Mouse (Mus musculus): ENCODE measurements around the gene Usp40. TPM values are rescaled to one million over a fixed set of nuclear protein-coding genes. Genes with fewer than 3 reads are reported as not detected.
"Not testable (repeated sequence)": the region's sequence is repeated elsewhere in the genome, so short reads cannot be mapped to it uniquely, and the experiment has no call there.

Usp40 gene
- polyA plus RNA-seq (2014; fragmentation: Nextera tagmentation; extraction: Ambion mirVana), result 25.8 and 31.2 TPM in 2 replicates

- H3K4me2 ChIP-seq (replicated peaks; ENCODE audit: low read depth, low read length), result peak within 1 kb of the TSS; percentile 80
- ATAC-seq (ENCODE audit: low FRiP score), result peak; percentile 94
- no peaks in the 10 kb centered on the region for H3K4me1 ChIP-seq (replicated peaks; ENCODE audit: control insufficient read depth, insufficient read depth, low read length)
- H3K27ac ChIP-seq (ENCODE audit: low read depth, low read length), result peak within 1 kb of the TSS; percentile 84
- H3K9me3 ChIP-seq (ENCODE audit: control insufficient read depth, low read length), result no peaks in the 10 kb centered on the region
- H3K4me3 ChIP-seq (ENCODE audit: low read depth, low read length), result peak within 1 kb of the TSS; percentile 56
- under 1% methylated on average over 45 of the region's 45 CpGs for whole genome bisulfite sequencing
- H3K9ac ChIP-seq (ENCODE audit: low read depth, low read length), result peak within 1 kb of the TSS; percentile 78
- DNase-seq (ENCODE audit: low spot score), result peak; percentile 85
- H3K27me3 ChIP-seq (ENCODE audit: control insufficient read depth, insufficient read depth, low read length), result no peaks in the 10 kb centered on the region
- H3K36me3 ChIP-seq (ENCODE audit: control insufficient read depth, insufficient read depth, low read length), result no peaks in the 10 kb centered on the region
Measured at GRCm38 (mm10) chr1:88008211-88008697, at the start of gene Usp40. Usp40 (minus strand) TSS chr1:88008551.

- no peak for ATAC-seq (ENCODE audit: low FRiP score)
- Histone ChIP-seq H3K36me3 (ENCODE audit: control insufficient read depth, insufficient read depth, low read length) (no peaks in the 10 kb centered on the region), H3K9ac (ENCODE audit: low read depth, low read length) (no peak within 1 kb of the TSS), H3K9me3 (ENCODE audit: control insufficient read depth, low read length) (no peaks in the 10 kb centered on the region), H3K4me1 (replicated peaks; ENCODE audit: control insufficient read depth, insufficient read depth, low read length) (no peaks in the 10 kb centered on the region), H3K4me2 (replicated peaks; ENCODE audit: low read depth, low read length) (no peak within 1 kb of the TSS), H3K27me3 (ENCODE audit: control insufficient read depth, insufficient read depth, low read length) (no peaks in the 10 kb centered on the region), H3K4me3 (ENCODE audit: low read depth, low read length) (no peak within 1 kb of the TSS), H3K27ac (ENCODE audit: low read depth, low read length) (no peak within 1 kb of the TSS)
- no peak for DNase-seq (ENCODE audit: low spot score)
- WGBS, result 85% methylated on average over 1 of the region's 1 CpGs
Measured at GRCm38 (mm10) chr1:88055088-88055487, 46.7 kb upstream of the Usp40 start, which contains the start of gene Ugt1a10. Ugt1a10 (plus strand) TSS chr1:88055388.

DNA sequence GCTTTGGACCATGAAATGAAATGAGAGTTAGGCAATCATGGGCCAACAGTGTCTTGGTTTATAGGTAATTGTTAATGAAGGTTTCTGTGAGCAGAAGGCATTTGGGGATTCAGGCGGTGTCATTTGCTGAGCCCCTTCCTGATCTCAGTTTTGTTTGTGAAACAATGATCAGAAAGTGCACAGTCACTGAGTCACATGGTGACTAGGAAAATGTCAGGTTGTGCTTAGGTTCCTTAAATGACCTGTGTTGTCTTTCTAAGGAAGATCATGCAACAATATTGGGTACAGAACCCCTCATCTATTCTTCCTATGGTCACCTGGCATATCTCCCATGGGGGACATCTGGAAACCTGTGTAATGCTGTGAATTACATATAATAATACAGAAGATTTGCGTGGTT lies 39.1 kb upstream of the Usp40 start:
- WGBS, result 73% methylated on average over 2 of the region's 2 CpGs
- H3K27me3 ChIP-seq (ENCODE audit: control insufficient read depth, insufficient read depth, low read length); DNase-seq (ENCODE audit: low spot score): not testable (repeated sequence)

GRCm38 (mm10) chr1:88044832-88045437 lies 36.6 kb upstream of the Usp40 start:
- not testable (repeated sequence) for H3K4me3 ChIP-seq (ENCODE audit: low read depth, low read length); DNase-seq (ENCODE audit: low spot score); H3K27me3 ChIP-seq (ENCODE audit: control insufficient read depth, insufficient read depth, low read length); H3K4me2 ChIP-seq (replicated peaks; ENCODE audit: low read depth, low read length); H3K36me3 ChIP-seq (ENCODE audit: control insufficient read depth, insufficient read depth, low read length); H3K4me1 ChIP-seq (replicated peaks; ENCODE audit: control insufficient read depth, insufficient read depth, low read length); H3K9ac ChIP-seq (ENCODE audit: low read depth, low read length); H3K27ac ChIP-seq (ENCODE audit: low read depth, low read length); H3K9me3 ChIP-seq (ENCODE audit: control insufficient read depth, low read length); ATAC-seq (ENCODE audit: low FRiP score)
- 83% methylated on average over 3 of the region's 5 CpGs for WGBS

More for the DNA sequence above, 39.1 kb upstream of the Usp40 start:
- H3K4me1 ChIP-seq (replicated peaks; ENCODE audit: control insufficient read depth, insufficient read depth, low read length); H3K4me3 ChIP-seq (ENCODE audit: low read depth, low read length); H3K36me3 ChIP-seq (ENCODE audit: control insufficient read depth, insufficient read depth, low read length); H3K9me3 ChIP-seq (ENCODE audit: control insufficient read depth, low read length); H3K4me2 ChIP-seq (replicated peaks; ENCODE audit: low read depth, low read length); H3K27ac ChIP-seq (ENCODE audit: low read depth, low read length); H3K9ac ChIP-seq (ENCODE audit: low read depth, low read length); ATAC-seq (ENCODE audit: low FRiP score): not testable (repeated sequence)

- H3K36me3 ChIP-seq (ENCODE audit: control insufficient read depth, insufficient read depth, low read length); ATAC-seq (ENCODE audit: low FRiP score); DNase-seq (ENCODE audit: low spot score); H3K27ac ChIP-seq (ENCODE audit: low read depth, low read length); H3K4me3 ChIP-seq (ENCODE audit: low read depth, low read length); H3K4me1 ChIP-seq (replicated peaks; ENCODE audit: control insufficient read depth, insufficient read depth, low read length); H3K9me3 ChIP-seq (ENCODE audit: control insufficient read depth, low read length); H3K4me2 ChIP-seq (replicated peaks; ENCODE audit: low read depth, low read length); H3K9ac ChIP-seq (ENCODE audit: low read depth, low read length); H3K27me3 ChIP-seq (ENCODE audit: control insufficient read depth, insufficient read depth, low read length): not testable (repeated sequence)
- WGBS, result 89% methylated on average over 1 of the region's 2 CpGs
Measured at GRCm38 (mm10) chr1:88043044-88043443, 34.7 kb upstream of the Usp40 start.

DNA sequence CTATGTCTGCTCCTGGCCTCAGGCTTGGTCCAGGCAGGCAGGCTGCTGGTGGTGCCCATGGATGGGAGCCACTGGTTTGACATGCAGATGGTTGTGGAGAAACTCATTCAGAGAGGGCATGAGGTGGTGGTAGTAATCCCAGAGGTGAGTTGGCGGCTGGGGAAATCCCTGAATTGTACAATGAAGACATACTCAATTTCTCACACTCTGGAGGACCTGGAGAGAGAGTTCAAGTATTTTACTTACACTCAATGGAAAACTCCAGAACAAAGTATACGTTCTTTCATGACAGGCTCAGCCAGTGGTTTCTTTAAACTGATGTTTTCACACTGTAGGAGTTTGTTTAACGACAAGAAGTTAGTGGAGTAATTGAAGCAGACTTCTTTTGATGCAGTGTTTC lies 16.9 kb upstream of the Usp40 start:
- H3K4me1 ChIP-seq (replicated peaks; ENCODE audit: control insufficient read depth, insufficient read depth, low read length); ATAC-seq (ENCODE audit: low FRiP score); DNase-seq (ENCODE audit: low spot score); H3K27ac ChIP-seq (ENCODE audit: low read depth, low read length); H3K9ac ChIP-seq (ENCODE audit: low read depth, low read length); H3K4me3 ChIP-seq (ENCODE audit: low read depth, low read length); H3K27me3 ChIP-seq (ENCODE audit: control insufficient read depth, insufficient read depth, low read length); H3K36me3 ChIP-seq (ENCODE audit: control insufficient read depth, insufficient read depth, low read length); H3K4me2 ChIP-seq (replicated peaks; ENCODE audit: low read depth, low read length); H3K9me3 ChIP-seq (ENCODE audit: control insufficient read depth, low read length): not testable (repeated sequence)
- 82% methylated on average over 3 of the region's 3 CpGs for WGBS

DNA sequence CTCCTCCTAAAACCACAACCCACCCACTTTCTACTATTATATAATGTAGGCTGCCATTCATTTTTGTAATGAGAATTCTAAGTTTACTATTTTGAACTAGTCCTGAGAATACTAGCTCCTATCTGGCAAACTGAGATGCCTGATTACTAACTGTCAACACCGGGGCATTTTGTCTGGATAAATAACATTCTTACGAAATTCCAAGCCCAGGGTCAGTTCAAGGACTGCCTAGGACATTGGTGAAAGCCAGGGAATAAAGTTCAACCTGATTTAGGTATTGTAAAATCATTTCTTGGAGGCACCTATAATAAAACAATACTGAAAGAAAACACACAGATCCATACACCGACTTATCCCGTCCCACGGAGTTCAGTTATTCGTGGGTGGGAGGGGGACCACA lies 7.0 kb upstream of the Usp40 start:
- Histone ChIP-seq H3K9me3 (ENCODE audit: control insufficient read depth, low read length) (no peaks in the 10 kb centered on the region), H3K4me1 (replicated peaks; ENCODE audit: control insufficient read depth, insufficient read depth, low read length) (no peaks in the 10 kb centered on the region), H3K4me3 (ENCODE audit: low read depth, low read length) (no peak overlapping the region), H3K36me3 (ENCODE audit: control insufficient read depth, insufficient read depth, low read length) (no peaks in the 10 kb centered on the region), H3K27ac (ENCODE audit: low read depth, low read length) (no peak overlapping the region), H3K9ac (ENCODE audit: low read depth, low read length) (no peak overlapping the region), H3K4me2 (replicated peaks; ENCODE audit: low read depth, low read length) (no peak overlapping the region), H3K27me3 (ENCODE audit: control insufficient read depth, insufficient read depth, low read length) (no peaks in the 10 kb centered on the region)
- ATAC-seq (ENCODE audit: low FRiP score), result no peak
- DNase-seq (ENCODE audit: low spot score), result no peak
- WGBS, result 85% methylated on average over 6 of the region's 6 CpGs

GRCm38 (mm10) chr1:88014671-88015070 lies 6.3 kb upstream of the Usp40 start:
- Histone ChIP-seq H3K9me3 (ENCODE audit: control insufficient read depth, low read length) (no peaks in the 10 kb centered on the region), H3K9ac (ENCODE audit: low read depth, low read length) (no peak overlapping the region), H3K4me3 (ENCODE audit: low read depth, low read length) (no peak overlapping the region), H3K4me2 (replicated peaks; ENCODE audit: low read depth, low read length) (no peak overlapping the region), H3K27me3 (ENCODE audit: control insufficient read depth, insufficient read depth, low read length) (no peaks in the 10 kb centered on the region), H3K36me3 (ENCODE audit: control insufficient read depth, insufficient read depth, low read length) (no peaks in the 10 kb centered on the region), H3K27ac (ENCODE audit: low read depth, low read length) (no peak overlapping the region), H3K4me1 (replicated peaks; ENCODE audit: control insufficient read depth, insufficient read depth, low read length) (no peaks in the 10 kb centered on the region)
- DNase-seq (ENCODE audit: low spot score), result no peak
- 97% methylated on average over 4 of the region's 4 CpGs for WGBS
- ATAC-seq (ENCODE audit: low FRiP score), result no peak

- no peak overlapping the region for H3K4me2 ChIP-seq (replicated peaks; ENCODE audit: low read depth, low read length)
- H3K9ac ChIP-seq (ENCODE audit: low read depth, low read length), result no peak overlapping the region
- DNase-seq (ENCODE audit: low spot score) (no peak), ATAC-seq (ENCODE audit: low FRiP score) (no peak)
- no peaks in the 10 kb centered on the region for H3K9me3 ChIP-seq (ENCODE audit: control insufficient read depth, low read length)
- no peak overlapping the region for H3K27ac ChIP-seq (ENCODE audit: low read depth, low read length)
- H3K4me1 ChIP-seq (replicated peaks; ENCODE audit: control insufficient read depth, insufficient read depth, low read length), result no peaks in the 10 kb centered on the region
- 90% methylated on average over 4 of the region's 4 CpGs for WGBS
- H3K27me3 ChIP-seq (ENCODE audit: control insufficient read depth, insufficient read depth, low read length), result no peaks in the 10 kb centered on the region
- H3K4me3 ChIP-seq (ENCODE audit: low read depth, low read length), result no peak overlapping the region
- no peaks in the 10 kb centered on the region for H3K36me3 ChIP-seq (ENCODE audit: control insufficient read depth, insufficient read depth, low read length)
Measured at GRCm38 (mm10) chr1:88014194-88014593, 5.8 kb upstream of the Usp40 start.
